Mouse (Mus musculus): ENCODE measurements around the gene Macrod2.

The Macrod2 gene

DNA sequence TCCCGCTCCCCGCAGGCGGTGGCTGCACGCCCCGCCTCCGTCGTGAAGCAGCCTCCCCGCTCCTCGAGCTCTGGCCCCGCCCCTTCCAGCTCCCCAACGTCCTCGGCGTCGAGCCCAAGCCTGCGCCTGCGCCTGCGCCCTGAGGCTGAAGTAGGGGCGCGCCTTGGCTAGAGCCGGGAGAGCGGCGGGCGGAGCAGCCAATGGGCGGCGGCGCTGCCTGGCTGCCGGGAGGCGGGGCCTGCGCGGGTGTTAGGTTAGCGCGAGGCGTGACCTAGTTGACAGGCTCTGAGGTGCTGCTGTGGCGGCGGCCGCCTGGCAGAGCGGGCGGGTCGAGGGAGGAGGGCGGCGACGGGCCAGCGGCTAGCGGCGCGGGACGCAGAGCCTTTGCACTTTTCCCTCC lies at the start of gene Macrod2:
Gene Macrod2 (plus strand): TSS at position 131 of the 400 bp plus-strand sequence.
- DNase-seq (ENCODE audit: low spot score in 2 of 2), result peak; percentile 95 to 98

DNA sequence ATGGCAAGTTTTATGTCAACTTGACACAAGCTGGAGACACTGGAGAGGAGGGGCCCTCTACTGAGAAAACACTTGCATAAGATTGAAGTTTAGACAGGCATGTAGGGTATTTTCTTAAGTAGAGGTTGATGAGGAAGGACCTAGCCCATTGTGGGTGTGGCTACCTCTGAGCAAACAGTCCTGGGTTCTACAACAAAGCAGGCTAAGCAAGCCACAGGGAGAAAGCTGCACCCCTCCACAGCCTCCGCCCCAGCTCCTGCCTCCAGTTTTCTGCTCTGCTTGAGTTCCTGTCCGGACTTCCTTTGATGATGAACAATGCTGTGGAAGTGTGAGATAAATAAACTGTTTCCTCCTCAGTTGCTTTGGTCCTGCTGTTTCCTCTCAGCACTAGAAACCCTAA lies 35.2 kb upstream of the Macrod2 start:
- no peak for DNase-seq (ENCODE audit: low spot score in 2 of 2)

GRCm38 (mm10) chr2:140364804-140365203 lies 30.3 kb upstream of the Macrod2 start:
- DNase-seq (ENCODE audit: low spot score in 2 of 2), result no peak

DNA sequence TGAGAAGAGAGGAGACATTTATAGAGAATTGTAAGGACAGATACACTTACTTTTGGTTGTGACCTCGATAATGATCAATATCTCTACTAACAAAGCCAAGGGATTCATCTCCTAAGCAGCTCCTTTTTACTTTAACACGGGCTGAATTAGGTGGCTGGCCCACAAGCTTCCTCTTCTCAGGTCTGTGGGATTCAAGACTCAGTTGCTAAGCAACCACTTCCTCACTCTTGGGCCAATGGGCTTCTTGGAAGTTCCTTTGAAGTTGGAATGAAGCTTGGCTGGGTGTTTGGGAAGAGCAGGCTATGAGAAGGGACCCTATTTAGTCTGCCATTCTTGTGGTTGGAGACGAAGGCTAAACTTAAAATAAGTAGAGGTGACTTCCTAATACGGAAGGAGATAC lies 5.6 kb upstream of the Macrod2 start, which contains the start of gene Sel1l2:
Gene Sel1l2 (minus strand): TSS at position 182 of the 400 bp plus-strand sequence.
- DNase-seq (ENCODE audit: low spot score in 2 of 2), result no peak

DNA sequence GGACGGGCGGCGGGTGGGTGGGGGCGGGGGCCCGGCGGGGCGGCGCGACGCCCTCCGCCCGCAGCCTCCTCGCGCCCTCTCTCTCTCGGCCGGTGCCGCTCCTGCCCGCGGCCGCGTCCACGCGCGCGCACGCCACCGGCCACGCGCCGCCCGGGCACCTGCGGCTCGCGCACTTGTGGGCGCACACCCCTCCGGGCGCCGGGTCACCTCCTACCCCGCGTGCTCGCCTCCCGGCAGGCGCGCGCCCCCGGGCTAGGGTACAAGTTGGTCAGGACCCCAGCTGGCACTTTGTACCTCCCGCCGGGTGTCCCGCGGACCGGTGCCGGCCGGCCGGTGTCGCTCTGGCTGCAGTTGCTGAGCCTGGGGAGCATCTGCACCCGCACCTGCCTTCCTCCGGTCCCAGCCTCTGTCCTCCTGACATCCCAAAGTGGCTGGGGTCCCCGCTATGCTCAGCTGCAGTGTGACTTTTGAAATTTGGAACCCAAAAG lies 679 bp downstream of the Macrod2 start:
- DNase-seq (ENCODE audit: low spot score in 2 of 2), result peak; percentile 3 to 10

DNA sequence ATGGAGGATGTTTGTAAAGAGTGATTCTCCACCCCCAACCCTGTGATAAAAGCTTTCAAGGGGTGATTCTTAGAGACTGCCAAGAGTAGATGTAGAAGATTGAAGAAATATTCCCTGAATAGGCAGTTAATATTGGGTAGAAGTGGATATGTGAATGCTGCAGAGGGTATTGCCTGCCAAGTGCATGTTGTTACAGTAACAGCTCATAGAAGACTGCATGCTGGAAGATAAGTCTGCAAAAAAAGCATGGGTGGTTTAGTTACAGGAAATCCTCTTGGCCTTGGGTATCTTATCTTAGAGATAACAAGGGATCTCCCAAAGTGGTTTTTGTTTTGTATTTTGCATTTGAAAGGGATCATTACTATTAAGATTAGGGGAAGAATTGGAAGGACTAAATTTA lies 30.7 kb downstream of the Macrod2 start:
- no peak for DNase-seq (ENCODE audit: low spot score in 2 of 2)

DNA sequence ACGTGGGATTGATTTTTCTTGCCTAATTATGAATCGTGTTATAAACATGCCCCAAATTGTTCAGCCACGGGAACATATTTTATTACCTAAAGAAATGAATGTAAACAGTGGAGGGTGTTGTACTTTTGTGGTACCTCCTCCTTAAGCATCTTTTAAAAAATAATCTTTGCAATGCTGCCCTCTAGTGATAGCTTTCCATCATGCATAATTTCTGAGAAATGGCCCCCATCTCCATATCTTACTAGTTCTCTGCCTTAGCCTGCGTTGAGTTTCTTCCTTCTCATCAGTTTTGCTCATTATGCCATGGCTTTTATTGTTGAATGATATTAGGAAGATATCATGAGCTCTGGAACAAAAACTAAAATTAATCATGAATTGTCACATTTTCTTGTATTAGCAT lies 32.2 kb downstream of the Macrod2 start:
- DNase-seq (ENCODE audit: low spot score in 2 of 2), result no peak

GRCm38 (mm10) chr2:140439081-140439480 lies 44.0 kb downstream of the Macrod2 start:
- no peak for DNase-seq (ENCODE audit: low spot score in 2 of 2)

DNA sequence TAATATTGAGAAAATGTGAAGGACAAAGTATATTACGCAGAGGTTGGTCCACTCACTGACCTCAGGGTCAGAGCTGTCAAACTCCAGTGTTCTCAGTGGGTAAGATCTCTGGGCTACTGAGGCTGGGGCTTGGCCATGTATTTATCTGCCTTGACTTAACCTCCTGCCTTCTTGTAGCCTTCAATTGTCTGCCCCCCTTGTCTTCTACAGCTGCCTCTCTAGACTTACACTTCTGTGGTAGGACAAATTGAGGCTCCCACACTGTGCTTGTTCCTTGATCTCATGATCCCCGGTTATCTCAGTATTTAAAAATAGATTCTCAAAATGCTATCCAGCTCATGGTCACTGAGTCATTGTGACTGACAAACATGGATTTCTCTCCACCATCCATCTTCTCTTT lies 53.5 kb downstream of the Macrod2 start:
- DNase-seq (ENCODE audit: low spot score in 2 of 2), result no peak

DNA sequence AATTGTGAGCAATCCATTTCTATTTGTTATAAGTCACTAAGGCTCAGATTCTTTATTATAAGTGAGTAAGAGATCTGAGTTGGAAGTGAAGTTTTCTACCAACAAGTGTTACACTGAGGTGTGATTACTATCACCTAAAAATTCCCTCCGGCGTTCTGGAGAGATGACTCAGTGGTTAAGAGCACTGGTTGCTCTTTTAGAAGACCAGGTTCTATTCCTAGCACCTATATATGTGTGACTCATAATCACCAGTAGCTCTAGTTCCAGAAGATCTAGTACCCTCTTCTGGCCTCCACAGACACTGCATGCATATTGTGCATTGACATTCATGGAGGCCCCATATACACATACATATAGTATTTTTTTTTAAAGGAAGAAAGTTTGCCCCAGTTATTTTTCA lies 80.7 kb downstream of the Macrod2 start:
- DNase-seq (ENCODE audit: low spot score in 2 of 2), result no peak

GRCm38 (mm10) chr2:140476891-140477290 lies 81.8 kb downstream of the Macrod2 start:
- DNase-seq (ENCODE audit: low spot score in 2 of 2), result no peak

GRCm38 (mm10) chr2:140482604-140483003 lies 87.5 kb downstream of the Macrod2 start:
- DNase-seq (ENCODE audit: low spot score in 2 of 2), result no peak

- DNase-seq (ENCODE audit: low spot score in 2 of 2), result no peak
These were observed 102.6 kb downstream of the Macrod2 start for GRCm38 (mm10) chr2:140497688-140498087.

DNA sequence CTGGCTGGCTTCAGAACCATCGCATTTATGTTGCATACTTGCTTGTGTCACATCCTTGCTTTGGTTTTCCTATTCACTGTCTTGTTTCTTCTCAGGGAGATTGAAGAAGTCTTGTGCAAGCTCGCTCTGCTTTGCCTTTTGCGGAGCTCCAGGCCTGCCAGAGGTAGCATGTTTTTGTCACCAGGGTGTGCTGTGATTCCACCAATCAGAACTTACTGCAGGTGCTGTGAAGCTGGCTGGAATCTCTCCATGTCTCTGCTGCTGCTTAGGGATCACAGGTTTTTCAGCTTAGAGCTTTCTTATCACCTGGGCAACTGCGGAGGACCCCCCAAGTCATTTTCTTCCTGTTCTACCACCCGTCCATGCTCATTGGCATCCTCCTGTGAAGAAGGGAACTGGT lies 105.8 kb downstream of the Macrod2 start:
- peak; percentile 42 to 46 for DNase-seq (ENCODE audit: low spot score in 2 of 2)

GRCm38 (mm10) chr2:140521472-140521871 lies 126.4 kb downstream of the Macrod2 start:
- no peak for DNase-seq (ENCODE audit: low spot score in 2 of 2)

DNA sequence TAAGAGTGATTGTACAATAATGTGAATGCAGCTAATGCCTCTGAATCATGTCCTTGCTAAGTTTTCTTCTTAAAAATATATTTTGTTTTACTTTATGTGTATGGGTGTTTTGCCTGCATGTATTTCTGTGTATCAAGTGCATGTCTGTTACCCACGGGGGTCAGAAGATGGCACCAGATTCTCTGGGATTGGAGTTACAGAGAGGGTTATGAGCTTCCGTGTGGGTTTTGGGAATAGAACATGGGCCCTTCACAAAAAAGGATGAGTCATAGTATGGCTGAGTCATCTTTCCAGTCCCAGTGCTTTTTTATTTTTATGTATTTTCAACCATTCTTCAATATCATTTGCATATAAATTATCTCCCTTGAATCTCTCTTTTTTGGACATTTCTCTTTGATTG lies 135.1 kb downstream of the Macrod2 start:
- no peak for DNase-seq (ENCODE audit: low spot score in 2 of 2)

- no peak for DNase-seq (ENCODE audit: low spot score in 2 of 2)
These were observed 136.9 kb downstream of the Macrod2 start for GRCm38 (mm10) chr2:140532024-140532423.

- no peak for DNase-seq (ENCODE audit: low spot score in 2 of 2)
These were observed 137.9 kb downstream of the Macrod2 start for GRCm38 (mm10) chr2:140532859-140533519.

- no peak for DNase-seq (ENCODE audit: low spot score in 2 of 2)
These were observed 138.5 kb downstream of the Macrod2 start for GRCm38 (mm10) chr2:140533621-140534020.

- no peak for DNase-seq (ENCODE audit: low spot score in 2 of 2)
These were observed 139.5 kb downstream of the Macrod2 start for GRCm38 (mm10) chr2:140534583-140534982.

DNA sequence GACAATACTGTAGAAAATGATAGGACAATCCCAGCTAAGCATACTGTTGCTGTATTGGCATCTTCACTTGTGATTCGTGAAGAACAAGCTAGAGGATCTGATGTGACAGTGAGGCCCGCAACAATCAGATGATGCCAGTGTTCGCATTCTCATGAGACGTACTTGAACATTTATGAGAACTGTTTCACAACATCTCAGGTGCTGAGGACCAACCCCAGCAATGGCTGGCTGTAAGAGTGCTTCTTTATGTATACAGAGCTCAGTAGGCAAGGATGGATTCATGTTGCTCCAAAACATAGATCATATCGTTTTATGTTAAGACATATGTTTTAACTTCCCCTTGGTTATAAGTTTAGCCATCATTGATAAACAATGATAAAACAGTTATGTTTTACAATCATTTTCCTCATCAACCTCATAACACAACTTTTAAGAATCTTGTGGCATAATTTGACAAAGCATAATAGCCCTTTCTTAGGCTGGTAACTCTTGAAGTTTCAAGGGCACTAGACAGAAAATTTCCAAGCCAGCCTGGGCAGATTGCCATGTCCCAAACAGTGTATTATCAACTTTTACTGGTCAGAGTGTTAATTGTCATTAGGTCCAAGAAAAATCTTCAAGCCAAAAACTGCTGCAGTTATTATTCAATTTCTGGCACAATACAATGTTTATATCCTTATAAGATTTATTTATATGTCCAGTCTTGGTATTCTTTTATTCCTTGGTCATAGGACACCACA lies 140.9 kb downstream of the Macrod2 start:
- DNase-seq (ENCODE audit: low spot score in 2 of 2), result no peak

GRCm38 (mm10) chr2:140549286-140549685 lies 154.2 kb downstream of the Macrod2 start:
- no peak for DNase-seq (ENCODE audit: low spot score in 2 of 2)

DNA sequence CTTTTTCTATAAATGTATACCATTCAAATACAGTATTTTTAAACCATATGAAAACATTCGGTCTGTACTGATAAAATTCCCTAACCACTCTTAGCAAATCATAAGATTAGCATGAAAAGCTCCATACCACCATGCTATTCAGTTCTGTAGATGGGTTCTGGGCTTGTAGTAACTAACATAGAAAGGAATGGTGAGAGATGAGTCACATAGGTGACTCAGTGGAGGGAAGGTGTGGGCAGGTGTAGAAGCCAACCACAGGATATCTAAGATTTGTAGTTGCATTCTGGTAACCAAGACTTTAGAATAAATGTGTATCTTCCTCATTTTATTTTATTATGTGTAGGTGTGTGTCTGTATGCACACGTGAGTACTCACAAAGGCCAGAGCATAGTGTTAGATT lies 166.3 kb downstream of the Macrod2 start:
- DNase-seq (ENCODE audit: low spot score in 2 of 2), result no peak

Measured in urinary bladder, postnatal 36 days (tissue).